Mouse (Mus musculus): ENCODE measurements around the gene Galnt12. TPM values are rescaled to one million over a fixed set of nuclear protein-coding genes. Genes with fewer than 3 reads are reported as not detected.
A peak's percentile ranks its signal among the peaks of the same experiment; 100 is the strongest.

The Galnt12 gene
- total RNA-seq, 2 experiments from 2014 or later = 0.77 to 0.86 TPM

DNA sequence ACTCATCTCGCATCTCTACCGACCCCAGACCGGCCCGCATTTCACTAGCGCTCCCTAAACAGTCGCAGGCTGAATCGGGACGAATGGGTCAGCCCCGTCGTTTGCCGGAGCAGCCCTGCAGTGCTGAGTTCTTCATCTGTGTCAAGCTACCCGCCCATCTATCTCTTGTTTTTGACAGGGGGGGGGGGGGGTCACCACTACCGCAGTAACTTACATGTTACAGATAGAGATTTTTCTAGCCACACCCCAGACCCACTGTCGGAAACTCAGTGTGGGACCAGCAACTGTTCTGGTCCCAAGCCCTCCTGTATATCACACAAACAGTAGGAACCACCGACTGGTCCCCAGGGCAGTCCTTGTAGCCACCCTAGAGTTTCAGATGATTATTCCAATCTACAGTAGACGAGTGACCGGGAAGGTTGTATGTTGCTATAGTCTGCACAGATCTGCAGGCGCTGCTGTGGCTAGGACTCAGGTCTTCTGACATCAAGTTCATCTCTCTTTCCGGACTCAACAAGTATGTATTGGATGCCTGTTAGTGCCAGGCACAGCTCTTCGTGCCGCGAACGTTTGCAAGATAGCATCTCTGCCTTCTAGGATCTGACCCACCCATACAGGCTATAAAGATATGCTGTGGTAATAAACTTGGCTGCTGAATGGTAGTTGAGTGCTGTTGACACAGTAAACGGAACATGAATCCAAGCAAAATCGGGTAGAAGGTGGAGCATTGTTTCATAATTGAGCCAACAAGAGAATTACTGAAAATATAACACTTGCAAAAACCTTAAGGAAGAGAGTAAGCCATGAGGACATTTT, 34.0 kb upstream of the Galnt12 start:
- no peak for DNase-seq (ENCODE audit: extremely low spot score in 1 of 2, low spot score in 2 of 2)
- peak overlapping the region; percentile 90 for H3K27ac ChIP-seq
- intact Hi-C loops (cut with DNase I) = no loop called here
- H3K4me3 ChIP-seq = peak overlapping the region; percentile 68
- TF ChIP-seq CTCF (IDR thresholded peaks at IDR 0.05) = no peak

DNA sequence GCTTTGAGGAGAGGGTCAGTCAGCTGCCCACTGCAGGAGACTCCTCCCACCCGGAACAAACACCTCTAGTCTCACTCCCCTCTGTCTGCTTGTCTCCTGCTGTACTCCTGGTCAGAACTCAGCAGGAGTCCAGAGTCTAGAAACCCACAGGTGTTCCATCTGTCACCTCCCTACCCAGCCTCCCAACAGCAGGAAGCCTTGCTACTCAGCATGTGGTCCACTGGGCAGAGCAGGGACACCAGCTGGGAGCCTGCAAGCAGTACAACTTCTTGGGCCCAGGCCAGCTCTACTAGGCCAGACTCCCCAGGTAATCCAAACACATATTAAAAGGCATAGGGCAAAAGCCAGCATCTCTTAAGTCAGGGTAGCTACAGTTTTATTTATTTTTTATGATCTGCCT, 30.8 kb upstream of the Galnt12 start:
- no peak for DNase-seq (ENCODE audit: extremely low spot score in 1 of 2, low spot score in 2 of 2)
- no peak for TF ChIP-seq CTCF (IDR thresholded peaks at IDR 0.05)
- H3K4me3 ChIP-seq = no peak overlapping the region
- H3K27ac ChIP-seq = no peak overlapping the region
- intact Hi-C loops (cut with DNase I) = no loop called here

DNA sequence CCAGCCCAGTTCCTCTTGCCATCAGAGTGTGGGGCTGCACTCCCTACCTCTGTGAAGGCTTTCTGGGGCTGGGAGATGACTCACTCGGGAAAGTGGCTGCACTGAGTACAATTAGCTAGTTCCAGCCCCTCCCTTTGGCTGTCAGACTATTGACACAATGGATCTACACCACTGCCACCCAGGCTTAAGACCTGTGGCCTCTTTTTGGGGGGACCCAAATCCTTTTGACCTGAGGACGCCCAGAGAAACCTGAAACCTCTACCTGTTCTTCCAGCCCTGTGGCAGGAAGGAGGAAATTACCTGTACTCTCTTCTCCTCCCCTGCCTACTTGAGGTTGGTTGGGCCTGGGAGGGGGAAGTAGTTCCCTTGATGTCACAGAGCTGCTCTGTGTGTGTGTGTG, 16.7 kb upstream of the Galnt12 start:
- no peak for TF ChIP-seq CTCF (IDR thresholded peaks at IDR 0.05)
- no peak overlapping the region for H3K4me3 ChIP-seq
- DNase-seq (ENCODE audit: extremely low spot score in 1 of 2, low spot score in 2 of 2) = no peak
- intact Hi-C loops (cut with DNase I) = no loop called here
- no peak overlapping the region for H3K27ac ChIP-seq

DNA sequence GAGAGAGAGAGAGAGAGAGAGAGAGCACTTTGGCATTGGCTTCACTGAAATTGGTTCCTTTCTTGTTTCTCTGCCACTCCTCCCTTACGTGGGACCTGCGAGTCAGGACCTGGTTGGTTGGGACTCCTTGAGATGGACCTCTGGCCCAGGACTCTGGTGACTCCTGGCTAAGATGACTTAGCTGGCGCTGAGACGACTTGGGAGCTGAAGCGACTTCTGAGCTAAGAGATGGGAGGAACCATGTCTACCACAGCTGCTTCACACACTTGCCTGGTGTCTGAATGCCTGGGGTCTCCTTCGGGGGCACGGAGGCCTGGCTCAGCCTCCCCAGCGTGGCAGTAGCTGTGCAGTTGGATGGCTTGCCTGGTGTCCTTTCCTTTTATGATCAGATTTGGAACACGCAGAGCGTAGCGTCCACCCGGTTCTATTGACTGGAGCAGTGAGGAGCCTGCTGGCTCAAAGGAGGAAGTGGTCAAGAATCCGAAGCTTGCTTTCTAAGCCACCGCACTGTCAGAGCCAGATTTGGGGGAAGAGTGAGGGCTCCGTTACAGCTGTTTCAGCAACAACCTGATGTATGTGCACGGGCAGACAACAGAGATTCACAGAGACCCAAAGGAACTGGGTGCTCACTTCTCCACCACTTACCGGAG, 11.6 kb upstream of the Galnt12 start:
- no peak for DNase-seq (ENCODE audit: extremely low spot score in 1 of 2, low spot score in 2 of 2)
- Histone ChIP-seq H3K4me3 (no peak overlapping the region), H3K27ac (no peak overlapping the region)
- intact Hi-C loops (cut with DNase I) = no loop called here
- TF ChIP-seq CTCF (IDR thresholded peaks at IDR 0.05) = no peak

DNA sequence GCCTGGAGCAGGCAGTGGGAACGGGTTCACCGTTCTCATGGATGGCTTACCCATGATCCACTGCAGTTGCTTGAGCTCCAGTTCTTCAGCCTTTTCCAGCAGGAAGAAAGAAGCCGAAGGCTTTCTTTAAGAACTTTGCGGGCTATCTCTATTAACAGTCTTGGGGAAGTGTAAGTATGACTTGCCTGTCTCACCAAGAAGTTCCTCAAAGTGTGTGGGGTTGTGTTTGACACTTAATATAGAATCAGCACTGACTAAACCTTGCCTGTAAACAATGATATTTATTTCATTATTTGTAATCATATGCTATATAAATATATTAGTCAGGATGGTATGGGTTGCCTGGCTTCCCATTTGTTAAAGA, 11.1 kb upstream of the Galnt12 start:
- intact Hi-C loops (cut with DNase I) = no loop called here
- DNase-seq (ENCODE audit: extremely low spot score in 1 of 2, low spot score in 2 of 2) = no peak
- Histone ChIP-seq H3K4me3 (no peak overlapping the region), H3K27ac (no peak overlapping the region)
- no peak for TF ChIP-seq CTCF (IDR thresholded peaks at IDR 0.05)

DNA sequence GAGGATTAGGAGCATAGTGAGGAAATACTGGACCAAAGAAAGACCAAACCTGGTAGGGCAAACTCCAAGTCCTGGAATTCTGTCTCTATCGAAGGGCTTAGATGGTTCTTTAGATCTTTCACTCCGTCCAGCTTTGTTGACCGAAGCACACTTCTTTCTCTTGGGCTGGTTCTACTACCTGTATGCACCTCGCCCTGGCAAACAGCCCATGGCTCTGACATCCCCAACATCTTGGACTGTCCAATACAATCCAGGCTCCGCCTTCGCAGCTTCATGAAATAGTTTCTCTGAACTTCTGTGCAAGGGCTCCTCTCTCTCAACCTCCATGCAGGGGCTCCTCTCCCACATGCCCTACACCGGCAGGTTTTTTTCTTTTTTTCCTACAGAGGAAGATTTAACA, 7.9 kb upstream of the Galnt12 start:
- H3K4me3 ChIP-seq = no peak overlapping the region
- no peak for TF ChIP-seq CTCF (IDR thresholded peaks at IDR 0.05)
- intact Hi-C loops (cut with DNase I) = no loop called here
- H3K27ac ChIP-seq = no peak overlapping the region
- no peak for DNase-seq (ENCODE audit: extremely low spot score in 1 of 2, low spot score in 2 of 2)

DNA sequence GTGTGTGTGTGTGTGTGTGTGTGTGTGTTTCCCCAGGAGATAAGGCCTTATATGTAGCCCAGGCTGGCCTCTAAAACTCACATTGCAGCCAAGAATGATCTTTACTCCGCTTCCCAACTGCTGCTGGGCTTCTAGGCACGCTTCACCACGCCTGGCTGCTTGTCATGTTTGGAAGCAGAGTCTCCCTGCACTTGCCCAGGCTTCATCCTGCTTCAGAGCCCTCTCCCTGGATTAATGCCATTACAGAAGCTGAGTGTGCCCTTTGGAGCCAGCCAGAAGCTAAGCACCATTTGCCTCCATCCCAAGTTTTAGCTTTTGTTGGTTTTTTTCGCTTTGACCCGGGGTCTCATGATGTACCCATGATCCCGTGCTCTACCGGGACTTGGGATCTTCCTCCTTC, 3.0 kb upstream of the Galnt12 start:
- TF ChIP-seq CTCF (IDR thresholded peaks at IDR 0.05) = no peak
- intact Hi-C loops (cut with DNase I) = no loop called here
- no peak for DNase-seq (ENCODE audit: extremely low spot score in 1 of 2, low spot score in 2 of 2)

DNA sequence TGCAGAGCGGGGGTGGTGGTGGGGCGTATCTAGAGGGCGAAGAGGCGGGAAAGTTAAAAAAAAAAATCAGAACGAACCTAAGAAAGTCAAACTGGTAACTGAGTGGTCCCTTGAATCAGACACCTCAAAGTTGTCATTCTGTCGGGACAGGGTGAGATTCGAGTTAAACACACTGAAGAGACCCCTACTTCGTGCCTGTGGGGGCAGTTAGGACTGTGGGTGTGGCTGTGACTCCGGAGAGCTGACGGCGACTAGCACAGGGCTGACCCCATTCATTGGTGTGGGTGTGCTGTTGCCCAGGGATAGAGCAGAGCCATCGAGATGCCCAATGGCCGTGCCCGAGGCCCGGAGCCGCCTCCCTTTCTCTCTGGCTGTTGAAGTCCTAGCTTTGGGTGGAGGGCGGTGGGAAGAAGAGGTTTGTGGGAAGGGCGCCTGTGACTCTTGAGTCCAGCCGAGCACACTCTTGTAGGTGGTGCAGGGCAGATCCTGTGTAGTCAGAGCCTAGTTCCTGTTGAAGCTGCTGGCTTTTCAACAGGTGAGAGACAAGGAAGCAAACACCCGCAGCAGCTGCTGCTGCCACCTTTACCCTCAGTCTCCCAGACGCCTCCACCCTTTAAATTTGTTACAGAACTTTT, 795 bp downstream of the Galnt12 start:
- Histone ChIP-seq H3K4me3 (peak overlapping the region; percentile 63), H3K27ac (no peak overlapping the region)
- no peak for DNase-seq (ENCODE audit: extremely low spot score in 1 of 2, low spot score in 2 of 2)
- no peak for TF ChIP-seq CTCF (IDR thresholded peaks at IDR 0.05)
- intact Hi-C loops (cut with DNase I) = no loop called here

More for the DNA sequence above, 3.0 kb upstream of the Galnt12 start:
- Histone ChIP-seq H3K27ac (no peak overlapping the region), H3K4me3 (no peak overlapping the region)

DNA sequence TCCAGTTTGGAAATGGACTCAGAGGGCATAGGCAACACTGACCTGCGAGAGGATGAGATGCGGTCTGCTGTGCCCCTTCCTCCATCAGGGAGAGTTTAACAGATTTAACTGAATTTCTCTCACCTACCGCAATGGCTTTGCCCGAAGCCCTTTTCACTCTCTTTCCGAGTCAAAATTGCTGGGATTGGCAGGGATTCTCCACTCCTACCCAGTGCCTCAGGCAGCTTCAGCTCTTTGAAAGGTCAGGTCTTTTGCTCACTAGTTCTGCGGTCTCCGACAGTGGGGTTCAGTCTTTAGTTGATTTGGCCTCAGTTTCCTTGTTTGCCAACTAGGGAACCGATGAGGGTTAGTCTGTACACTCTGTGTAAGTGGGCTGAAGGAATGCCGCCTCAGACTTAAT, 1.5 kb downstream of the Galnt12 start:
- no peak overlapping the region for H3K4me3 ChIP-seq
- no peak for TF ChIP-seq CTCF (IDR thresholded peaks at IDR 0.05)
- intact Hi-C loops (cut with DNase I) = no loop called here

DNA sequence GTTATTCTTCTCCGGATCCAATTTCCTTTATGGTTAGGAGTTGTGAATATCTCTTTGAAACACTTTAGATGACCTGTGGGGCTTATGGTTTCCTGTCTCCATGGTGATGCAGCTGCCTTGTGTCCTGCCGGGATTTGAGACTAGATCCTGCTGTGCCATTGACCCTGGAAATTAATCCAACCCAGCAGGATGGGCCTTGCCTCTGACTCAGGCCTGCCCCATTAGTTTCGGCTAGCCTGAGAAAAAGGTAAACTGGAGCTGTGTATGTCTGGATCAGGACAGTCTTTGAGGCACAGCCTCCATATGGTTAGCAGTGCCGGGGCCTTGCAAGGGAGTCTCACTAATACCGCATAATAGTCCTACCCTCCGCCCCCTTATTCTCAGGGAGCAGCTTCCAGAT, 1.9 kb downstream of the Galnt12 start:
- Histone ChIP-seq H3K27ac (no peak overlapping the region), H3K4me3 (no peak overlapping the region)
- TF ChIP-seq CTCF (IDR thresholded peaks at IDR 0.05) = no peak
- DNase-seq (ENCODE audit: extremely low spot score in 1 of 2, low spot score in 2 of 2) = no peak
- intact Hi-C loops (cut with DNase I) = no loop called here

More for the DNA sequence above, 1.5 kb downstream of the Galnt12 start:
- no peak overlapping the region for H3K27ac ChIP-seq
- DNase-seq (ENCODE audit: extremely low spot score in 1 of 2, low spot score in 2 of 2) = no peak

DNA sequence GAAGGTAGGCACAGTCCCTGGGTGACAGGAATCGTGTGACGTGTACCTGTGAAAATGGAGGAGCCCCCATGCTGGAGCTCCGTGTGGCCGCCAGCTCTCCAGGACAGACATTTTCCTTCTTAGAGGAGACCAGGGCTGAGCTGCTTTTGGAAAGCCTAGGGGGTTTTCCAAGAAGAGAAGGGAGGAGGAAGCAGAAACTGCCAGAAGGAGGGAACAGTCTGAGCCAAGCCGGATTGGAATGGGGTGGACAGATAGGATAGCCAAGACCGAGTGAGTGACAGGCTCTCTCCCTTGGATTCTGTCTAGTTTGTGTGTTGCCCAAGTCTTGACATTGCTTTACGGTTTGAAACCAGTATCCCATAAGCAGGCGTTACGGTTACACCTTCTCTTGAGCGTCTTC, 11.9 kb downstream of the Galnt12 start:
- TF ChIP-seq CTCF (IDR thresholded peaks at IDR 0.05) = no peak
- Histone ChIP-seq H3K4me3 (no peak overlapping the region), H3K27ac (no peak overlapping the region)
- DNase-seq (ENCODE audit: extremely low spot score in 1 of 2, low spot score in 2 of 2) = no peak
- intact Hi-C loops (cut with DNase I) = no loop called here

DNA sequence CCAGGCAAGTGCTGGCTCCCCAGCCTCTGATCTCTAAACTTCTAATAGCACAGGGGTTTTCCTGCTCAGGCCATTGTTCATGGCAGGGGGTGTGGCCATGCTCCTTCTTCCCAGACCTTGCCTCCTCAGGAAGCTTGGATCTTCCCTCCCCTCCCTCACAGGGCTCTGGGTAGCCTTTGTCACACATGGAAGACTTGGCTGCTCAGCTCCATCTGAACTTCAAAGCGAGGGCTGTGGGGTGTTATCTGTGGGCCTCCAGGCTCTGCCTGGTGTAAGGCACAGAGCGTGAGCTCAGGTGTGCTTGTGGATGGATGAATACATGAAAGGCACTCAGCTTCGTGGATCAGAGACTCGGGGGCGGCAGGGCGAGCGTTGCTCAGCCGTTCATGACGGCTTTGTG, 20.2 kb downstream of the Galnt12 start:
- Histone ChIP-seq H3K4me3 (no peak overlapping the region), H3K27ac (no peak overlapping the region)
- TF ChIP-seq CTCF (IDR thresholded peaks at IDR 0.05) = no peak
- no peak for DNase-seq (ENCODE audit: extremely low spot score in 1 of 2, low spot score in 2 of 2)
- intact Hi-C loops (cut with DNase I) = no loop called here

Data from left cerebral cortex, adult 2 months (tissue).